Mouse (Mus musculus): ENCODE data around the gene Fem1a. TPM values are rescaled to one million over a fixed set of nuclear protein-coding genes. Genes with fewer than 3 reads are reported as not detected.

Fem1a gene
- polyA plus RNA-seq, 1 experiment from 2014 or later: 19.5 TPM

DNA sequence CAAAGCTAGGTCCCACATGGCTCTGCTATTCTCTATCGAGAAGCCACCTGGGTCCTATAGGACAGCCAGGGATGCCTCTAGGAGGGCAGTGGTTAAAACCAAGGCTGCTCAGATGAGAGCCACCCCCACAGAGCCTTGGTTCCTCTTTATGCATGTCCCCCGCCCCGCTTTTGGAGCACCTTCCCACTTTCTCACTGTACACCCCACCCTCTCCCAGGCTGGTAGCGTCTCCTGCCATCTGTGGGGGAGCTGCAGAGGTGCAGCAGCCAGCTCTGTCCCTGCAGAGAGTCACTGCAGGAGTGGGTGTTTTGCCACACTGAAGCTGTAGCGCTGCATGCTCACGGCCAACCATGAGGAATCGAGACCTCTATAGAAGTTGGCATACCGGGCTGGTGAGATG, 26.7 kb downstream of the Fem1a start:
- Histone ChIP-seq H3K36me3 (peaks cover 28% of the 10 kb centered on the region), H3K4me1 (peaks cover 8% of the 10 kb centered on the region), H3K27ac (no peak overlapping the region), H3K4me2 (replicated peaks) (no peak overlapping the region), H3K27me3 (no peaks in the 10 kb centered on the region), H3K9ac (no peak overlapping the region), H3K9me3 (replicated peaks) (no peaks in the 10 kb centered on the region), H3K4me3 (no peak overlapping the region)
- ATAC-seq (ENCODE audit: low FRiP score): no peak
- 94% methylated on average over 8 of the region's 8 CpGs for WGBS

DNA sequence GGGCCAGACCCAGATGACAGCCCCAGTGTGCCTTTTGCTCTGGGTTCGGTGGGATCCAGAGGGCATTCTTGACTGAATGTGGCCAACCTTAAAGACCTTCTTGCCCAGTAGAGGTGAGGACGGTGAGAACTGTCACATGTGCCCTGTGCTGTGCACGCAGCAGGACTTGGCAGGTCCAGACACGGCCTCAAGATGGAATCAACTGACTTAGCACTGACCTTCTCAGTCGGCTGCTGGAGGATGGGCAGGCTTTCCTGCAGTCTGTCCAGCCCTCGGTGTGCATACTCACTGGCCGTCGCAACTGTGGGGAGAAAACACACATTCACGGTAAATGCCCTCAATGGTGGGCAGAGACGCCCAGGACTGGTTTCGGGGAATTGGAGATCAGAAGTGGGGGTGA, 29.4 kb downstream of the Fem1a start:
- Histone ChIP-seq H3K4me1 (peaks cover 27% of the 10 kb centered on the region), H3K27ac (no peak overlapping the region), H3K4me2 (replicated peaks) (no peak overlapping the region), H3K36me3 (peaks cover 22% of the 10 kb centered on the region), H3K9me3 (replicated peaks) (no peaks in the 10 kb centered on the region), H3K4me3 (no peak overlapping the region), H3K27me3 (no peaks in the 10 kb centered on the region), H3K9ac (no peak overlapping the region)
- ATAC-seq (ENCODE audit: low FRiP score): no peak
- 93% methylated on average over 11 of the region's 11 CpGs for WGBS

DNA sequence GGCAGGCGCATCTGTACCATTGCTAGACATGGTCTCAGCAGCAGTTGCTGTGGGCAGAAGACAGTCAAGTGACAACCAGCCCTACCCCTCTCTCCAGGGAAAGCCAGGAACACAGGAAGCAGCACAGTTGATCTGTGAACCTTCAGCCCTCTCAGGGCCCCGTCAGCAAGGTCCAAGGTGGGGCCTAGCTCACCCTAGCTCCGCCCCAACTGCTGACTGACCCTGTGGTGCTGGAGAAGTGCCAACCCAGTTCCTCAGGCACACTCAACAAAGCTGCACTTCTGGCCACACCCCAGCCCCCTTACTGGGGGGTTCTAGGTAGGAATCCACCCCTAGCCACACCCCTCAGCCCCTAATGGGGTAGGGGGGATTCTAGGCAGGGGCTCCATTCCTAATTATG, 31.2 kb downstream of the Fem1a start:
- WGBS: 52% methylated on average over 3 of the region's 3 CpGs
- Histone ChIP-seq H3K36me3 (peaks cover 15% of the 10 kb centered on the region; the same call in 1 of the 2 replicates), H3K9ac (no peak overlapping the region), H3K27ac (0 out of 2 replicates have a peak overlapping the region, but pooled peaks have one; percentile 35), H3K4me3 (no peak overlapping the region), H3K4me1 (peaks cover 38% of the 10 kb centered on the region), H3K27me3 (no peaks in the 10 kb centered on the region), H3K9me3 (replicated peaks) (no peaks in the 10 kb centered on the region), H3K4me2 (replicated peaks) (no peak overlapping the region)
- no peak for ATAC-seq (ENCODE audit: low FRiP score)

- no peak for ATAC-seq (ENCODE audit: low FRiP score)
- peak overlapping the region; percentile 51 for H3K4me2 ChIP-seq (replicated peaks)
- peaks cover 15% of the 10 kb centered on the region; the same call in 1 of the 2 replicates for H3K36me3 ChIP-seq
- H3K4me3 ChIP-seq: 0 out of 2 replicates have a peak overlapping the region, but pooled peaks have one; percentile 38
- H3K9me3 ChIP-seq (replicated peaks): no peaks in the 10 kb centered on the region
- 53% methylated on average over 3 of the region's 3 CpGs for WGBS
- H3K9ac ChIP-seq: peak overlapping the region; percentile 59; the same call in 1 of the 2 replicates
- H3K27me3 ChIP-seq: no peaks in the 10 kb centered on the region
- H3K4me1 ChIP-seq: peaks cover 38% of the 10 kb centered on the region
- H3K27ac ChIP-seq: peak overlapping the region; percentile 80
These were observed 32.3 kb downstream of the Fem1a start for GRCm38 (mm10) chr17:56288866-56289265.

- 3% methylated on average over 23 of the region's 23 CpGs for WGBS
- peak overlapping the region; percentile 80 for H3K27ac ChIP-seq
- H3K4me1 ChIP-seq: peaks cover 38% of the 10 kb centered on the region
- H3K4me2 ChIP-seq (replicated peaks): peak overlapping the region; percentile 51
- no peaks in the 10 kb centered on the region for H3K27me3 ChIP-seq
- peak overlapping the region; percentile 38 for H3K4me3 ChIP-seq
- H3K9me3 ChIP-seq (replicated peaks): no peaks in the 10 kb centered on the region
- H3K36me3 ChIP-seq: peaks cover 15% of the 10 kb centered on the region; the same call in 1 of the 2 replicates
- peak overlapping the region; percentile 59 for H3K9ac ChIP-seq
- 0 out of 2 replicates have a peak, but pooled peaks have one; percentile 6 for ATAC-seq (ENCODE audit: low FRiP score)
These were observed 33.0 kb downstream of the Fem1a start for GRCm38 (mm10) chr17:56289371-56290331.

DNA sequence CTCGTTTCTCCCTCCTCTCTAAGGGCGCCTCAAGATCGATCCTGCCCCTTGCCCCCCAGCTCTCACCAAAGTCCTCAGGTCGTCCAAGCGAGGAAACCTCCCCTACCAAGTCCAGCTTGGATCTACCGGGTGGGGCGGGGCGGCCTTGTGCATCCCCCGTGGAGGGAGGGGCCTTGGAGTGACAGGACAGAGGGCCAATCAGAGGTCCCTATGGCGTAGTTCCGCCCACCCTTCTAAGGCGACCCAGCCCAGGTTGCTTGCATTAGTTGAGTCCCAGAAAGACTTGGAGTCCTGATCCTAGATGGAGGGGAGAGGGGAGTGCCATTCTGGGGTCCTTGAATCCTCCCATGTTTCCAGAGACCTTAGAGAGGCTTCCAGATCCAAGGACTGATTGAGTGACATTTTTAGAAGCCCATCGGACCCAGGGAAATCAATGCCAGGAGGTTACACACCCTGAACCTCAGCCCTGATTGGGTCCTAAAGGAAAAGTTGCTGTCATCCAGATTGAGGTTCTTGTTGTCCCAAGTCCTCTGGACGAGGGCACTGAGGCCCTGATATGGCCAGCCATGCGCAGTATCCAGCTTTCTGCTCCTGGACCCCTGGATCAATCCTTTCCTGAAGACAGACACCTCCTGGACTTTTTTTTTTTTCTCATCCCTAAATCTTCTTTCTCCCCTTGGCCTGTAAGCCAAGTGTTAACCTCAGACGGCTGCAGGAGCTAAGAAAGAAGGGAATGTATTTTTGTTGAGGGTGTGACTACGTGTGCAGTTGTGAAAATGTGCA, 34.0 kb downstream of the Fem1a start:
- Histone ChIP-seq H3K4me2 (replicated peaks) (peak overlapping the region; percentile 51), H3K27me3 (no peaks in the 10 kb centered on the region), H3K27ac (peak overlapping the region; percentile 80), H3K9ac (peak overlapping the region; percentile 59; the same call in 1 of the 2 replicates), H3K4me3 (peak overlapping the region; percentile 38), H3K9me3 (replicated peaks) (no peaks in the 10 kb centered on the region), H3K4me1 (peaks cover 38% of the 10 kb centered on the region), H3K36me3 (0 out of 2 replicates have a peak, but pooled peaks cover 7% of the 10 kb centered on the region)
- 2% methylated on average over 17 of the region's 17 CpGs for WGBS
- ATAC-seq (ENCODE audit: low FRiP score): peak; percentile 69

GRCm38 (mm10) chr17:56291171-56291511, 34.5 kb downstream of the Fem1a start:
- H3K9ac ChIP-seq: peak overlapping the region; percentile 51
- 0 out of 2 replicates have a peak, but pooled peaks cover 1% of the 10 kb centered on the region for H3K36me3 ChIP-seq
- WGBS: 2% methylated on average over 16 of the region's 16 CpGs
- H3K4me1 ChIP-seq: peaks cover 38% of the 10 kb centered on the region
- H3K4me3 ChIP-seq: peak overlapping the region; percentile 18; the same call in 1 of the 2 replicates
- peak overlapping the region; percentile 80 for H3K27ac ChIP-seq
- peak overlapping the region; percentile 51 for H3K4me2 ChIP-seq (replicated peaks)
- peak; percentile 83 for ATAC-seq (ENCODE audit: low FRiP score)
- no peaks in the 10 kb centered on the region for H3K9me3 ChIP-seq (replicated peaks)
- H3K27me3 ChIP-seq: no peaks in the 10 kb centered on the region

DNA sequence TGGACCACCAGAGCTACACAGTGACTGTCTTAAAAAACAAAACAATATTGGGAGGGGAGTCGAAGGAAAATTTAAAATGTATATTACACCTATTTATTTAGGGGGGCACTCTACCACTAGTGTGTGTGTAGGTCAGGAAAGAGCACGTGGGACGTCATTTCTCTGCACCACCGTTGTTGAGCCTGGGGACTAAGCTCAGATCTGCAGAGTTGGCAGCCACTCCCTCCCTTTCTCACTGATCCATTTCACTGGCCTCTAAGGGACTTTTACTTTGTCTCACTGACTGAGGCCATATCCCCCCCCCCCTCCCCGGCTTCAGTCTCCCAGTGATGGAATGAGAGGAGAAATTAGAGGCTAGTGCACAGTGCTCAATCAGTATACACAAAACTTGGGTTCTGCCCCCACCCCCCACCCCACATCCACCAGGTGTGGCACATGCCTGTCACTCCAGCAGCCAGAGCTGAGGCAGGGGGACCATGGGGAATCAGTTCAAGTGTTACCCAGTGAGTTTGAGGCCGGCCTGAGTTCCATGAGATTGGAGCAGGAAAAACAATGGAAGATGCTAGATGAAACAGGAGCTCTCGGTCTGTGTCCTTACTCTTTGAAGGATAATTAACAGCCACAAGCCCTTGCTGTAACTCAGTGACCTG, 35.3 kb downstream of the Fem1a start:
- H3K27ac ChIP-seq: peak overlapping the region; percentile 80
- peaks cover 38% of the 10 kb centered on the region for H3K4me1 ChIP-seq
- H3K9ac ChIP-seq: no peak overlapping the region; the same call in 1 of the 2 replicates
- no peak for ATAC-seq (ENCODE audit: low FRiP score)
- H3K27me3 ChIP-seq: no peaks in the 10 kb centered on the region
- H3K9me3 ChIP-seq (replicated peaks): no peaks in the 10 kb centered on the region
- 64% methylated on average over 7 of the region's 7 CpGs for WGBS
- peak overlapping the region; percentile 51 for H3K4me2 ChIP-seq (replicated peaks)
- no peaks in the 10 kb centered on the region for H3K36me3 ChIP-seq
- H3K4me3 ChIP-seq: no peak overlapping the region

GRCm38 (mm10) chr17:56292531-56293222, 36.1 kb downstream of the Fem1a start, which contains the start of gene Plin3:
TSS of gene Plin3 (minus strand) at chr17:56292873.
- Histone ChIP-seq H3K4me1 (peaks cover 36% of the 10 kb centered on the region), H3K36me3 (no peaks in the 10 kb centered on the region), H3K27ac (peak within 1 kb of the TSS; percentile 80), H3K27me3 (no peaks in the 10 kb centered on the region), H3K4me3 (no peak within 1 kb of the TSS), H3K9ac (no peak within 1 kb of the TSS; the same call in 1 of the 2 replicates), H3K4me2 (replicated peaks) (no peak within 1 kb of the TSS), H3K9me3 (replicated peaks) (no peaks in the 10 kb centered on the region)
- WGBS: 87% methylated on average over 4 of the region's 4 CpGs
- ATAC-seq (ENCODE audit: low FRiP score): no peak

DNA sequence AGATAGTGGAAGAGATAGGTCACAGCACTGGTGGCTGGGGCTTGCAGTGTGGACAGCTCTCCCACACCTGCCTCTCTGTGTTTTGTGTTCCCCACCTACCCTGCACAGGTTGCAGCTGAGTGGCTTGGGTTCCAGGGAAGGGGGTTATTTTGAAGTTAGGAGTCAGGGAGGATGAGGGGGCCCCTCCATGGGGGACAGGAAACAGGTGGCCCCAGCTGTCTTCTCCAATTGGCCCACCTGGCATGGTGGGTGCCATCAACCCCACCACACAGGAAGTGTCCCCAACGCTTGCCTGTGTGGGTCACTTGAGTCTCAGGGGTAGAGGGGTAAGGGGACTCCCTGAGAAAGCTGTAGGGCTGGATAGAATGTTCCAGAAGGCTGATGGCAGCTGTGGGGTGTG, 36.7 kb downstream of the Fem1a start:
- no peak for ATAC-seq (ENCODE audit: low FRiP score)
- Histone ChIP-seq H3K27ac (no peak overlapping the region), H3K4me1 (peaks cover 30% of the 10 kb centered on the region), H3K9me3 (replicated peaks) (no peaks in the 10 kb centered on the region), H3K27me3 (no peaks in the 10 kb centered on the region), H3K4me2 (replicated peaks) (no peak overlapping the region), H3K36me3 (no peaks in the 10 kb centered on the region), H3K9ac (no peak overlapping the region), H3K4me3 (no peak overlapping the region)
- 75% methylated on average over 1 of the region's 1 CpGs for WGBS

DNA sequence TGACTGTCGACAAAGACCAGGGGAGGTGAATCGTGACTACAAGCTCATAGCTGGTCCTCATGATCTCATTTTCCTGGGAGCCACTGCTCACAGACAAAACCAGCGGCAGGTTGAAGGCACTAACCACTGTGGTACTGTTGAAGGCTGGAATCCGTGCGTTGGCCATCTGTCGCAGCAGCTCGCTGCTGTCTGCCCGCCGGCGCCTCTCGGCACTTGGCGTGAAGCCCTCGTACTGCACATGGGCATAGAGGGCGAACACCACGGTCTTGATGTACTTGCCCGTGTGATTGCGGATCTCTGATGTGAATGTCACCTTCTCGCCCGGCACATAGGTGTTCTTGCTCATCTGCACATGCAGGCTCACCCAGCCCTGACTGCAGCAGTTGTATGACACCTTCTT, 37.6 kb downstream of the Fem1a start:
- Histone ChIP-seq H3K9me3 (replicated peaks) (no peaks in the 10 kb centered on the region), H3K27me3 (no peaks in the 10 kb centered on the region), H3K36me3 (no peaks in the 10 kb centered on the region), H3K9ac (no peak overlapping the region), H3K4me3 (no peak overlapping the region), H3K4me1 (peaks cover 25% of the 10 kb centered on the region), H3K27ac (no peak overlapping the region), H3K4me2 (replicated peaks) (no peak overlapping the region)
- WGBS: 87% methylated on average over 19 of the region's 19 CpGs
- ATAC-seq (ENCODE audit: low FRiP score): no peak
